Mouse (Mus musculus) embryonic facial prominence, embryonic 13.5 days (tissue): Measurements from ENCODE around the gene Ccdc15. TPM values are rescaled to one million over a fixed set of nuclear protein-coding genes. Genes with fewer than 3 reads are reported as not detected.

Experiments
- polyA plus RNA-seq: library from polyadenylated mRNA; unstranded; fragments of >200 nt; fragmentation: Nextera tagmentation; extraction: Ambion mirVana; gene quantifications from 2 replicates; pipeline ENCODE4 v1.2.1, GENCODE M21; 2015

The Ccdc15 gene
- polyA plus RNA-seq, 1 experiment from 2014 or later: 8.9 TPM

Other genes starting within 250 kb of the Ccdc15 start
- 10.9 and 11.3 TPM in 2 replicates for gene Pknox2, start 201.0 kb downstream of the Ccdc15 start, polyA plus RNA-seq
- 14.9 and 17.4 TPM in 2 replicates for gene Tmem218, start 140.2 kb downstream of the Ccdc15 start, polyA plus RNA-seq
- gene Slc37a2, start 92.7 kb downstream of the Ccdc15 start, polyA plus RNA-seq: 2.0 and 2.3 TPM in 2 replicates
- gene Hepacam, start 18.9 kb upstream of the Ccdc15 start, polyA plus RNA-seq: 0.21 TPM in 1 of 2 replicates, not detected in the other
- gene Robo4, start 53.5 kb upstream of the Ccdc15 start, polyA plus RNA-seq: 9.5 and 10.1 TPM in 2 replicates
- gene Robo3, start 84.8 kb upstream of the Ccdc15 start, polyA plus RNA-seq: 0.44 and 0.62 TPM in 2 replicates
- 31.1 and 34.9 TPM in 2 replicates for gene Msantd2, start 140.9 kb upstream of the Ccdc15 start, polyA plus RNA-seq
- gene Esam, start 179.6 kb upstream of the Ccdc15 start, polyA plus RNA-seq: 39.5 and 41.7 TPM in 2 replicates
- 1.5 and 1.6 TPM in 2 replicates for gene Vsig2, start 190.8 kb upstream of the Ccdc15 start, polyA plus RNA-seq
- 8.6 and 10.3 TPM in 2 replicates for gene Nrgn, start 204.5 kb upstream of the Ccdc15 start, polyA plus RNA-seq
- 9.5 and 10.0 TPM in 2 replicates for gene Siae, start 207.3 kb upstream of the Ccdc15 start, polyA plus RNA-seq